Mouse (Mus musculus): ENCODE data around the gene 2610044O15Rik8.

Gene 2610044O15Rik8

GRCm38 (mm10) chr8:129234027-129234733, at the start of gene 2610044O15Rik8:
2610044O15Rik8 (minus strand) TSS chr8:129234406.
- peak; percentile 86 for DNase-seq (ENCODE audit: low spot score)

- no peak for DNase-seq (ENCODE audit: low spot score)
Observed at GRCm38 (mm10) chr8:129265918-129266317, 31.7 kb upstream of the 2610044O15Rik8 start.

GRCm38 (mm10) chr8:129264296-129264695, 30.1 kb upstream of the 2610044O15Rik8 start:
- DNase-seq (ENCODE audit: low spot score) = no peak

GRCm38 (mm10) chr8:129263211-129263927, 29.2 kb upstream of the 2610044O15Rik8 start:
- peak; percentile 77 for DNase-seq (ENCODE audit: low spot score)

GRCm38 (mm10) chr8:129233664-129234026, 561 bp downstream of the 2610044O15Rik8 start:
- DNase-seq (ENCODE audit: low spot score) = no peak

Data from urinary bladder, postnatal 14 days (tissue).